Mouse (Mus musculus): ENCODE data around the gene Ufsp1. TPM values are rescaled to one million over a fixed set of nuclear protein-coding genes. Genes with fewer than 3 reads are reported as not detected.
A peak's percentile ranks its signal among the peaks of the same experiment; 100 is the strongest.

The Ufsp1 gene
- polyA plus RNA-seq, 1 experiment from 2014 or later, result 9.5 TPM

- TF ChIP-seq EP300 (IDR thresholded peaks at IDR 0.05; ENCODE audit: low read depth) (peak; percentile 96), CTCF (IDR thresholded peaks at IDR 0.05; ENCODE audit: low read depth) (no peak)
- 39% methylated on average over 13 of the region's 13 CpGs for WGBS (ENCODE audit: insufficient replicate concordance)
- Histone ChIP-seq H3K27ac (ENCODE audit: low read depth) (peak overlapping the region; percentile 99), H3K27me3 (ENCODE audit: insufficient read depth, low read length) (peaks cover 31% of the 10 kb centered on the region), H3K9me3 (ENCODE audit: low read length) (no peaks in the 10 kb centered on the region), H3K4me1 (ENCODE audit: insufficient read depth) (peaks cover 40% of the 10 kb centered on the region), H3K36me3 (replicated peaks; ENCODE audit: insufficient read depth, low read length) (no peaks in the 10 kb centered on the region), H3K9ac (replicated peaks) (peak overlapping the region; percentile 83), H3K4me2 (ENCODE audit: low read depth, low read length) (peak overlapping the region; percentile 99), H3K4me3 (ENCODE audit: low read depth, low read length) (peak overlapping the region; percentile 62)
- ATAC-seq, result peak; percentile 69
- peak; percentile 83 for DNase-seq
Observed at GRCm38 (mm10) chr5:137289591-137290365, 4.7 kb upstream of the Ufsp1 start.

DNA sequence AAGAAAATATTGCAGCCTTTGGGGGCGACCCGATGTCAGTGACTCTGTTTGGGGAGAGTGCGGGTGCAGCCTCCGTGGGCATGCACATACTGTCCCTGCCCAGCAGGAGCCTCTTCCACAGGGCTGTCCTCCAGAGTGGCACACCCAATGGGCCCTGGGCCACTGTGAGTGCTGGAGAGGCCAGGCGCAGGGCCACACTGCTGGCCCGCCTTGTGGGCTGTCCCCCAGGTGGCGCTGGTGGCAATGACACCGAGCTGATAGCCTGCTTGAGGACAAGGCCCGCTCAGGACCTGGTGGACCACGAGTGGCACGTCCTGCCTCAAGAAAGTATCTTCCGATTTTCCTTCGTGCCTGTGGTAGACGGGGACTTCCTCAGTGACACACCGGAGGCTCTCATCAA, 3.8 kb upstream of the Ufsp1 start:
- H3K4me1 ChIP-seq (ENCODE audit: insufficient read depth), result peaks cover 44% of the 10 kb centered on the region
- ATAC-seq (peak; percentile 55), DNase-seq (peak; percentile 92)
- H3K9ac ChIP-seq (replicated peaks), result peak overlapping the region; percentile 83
- H3K36me3 ChIP-seq (replicated peaks; ENCODE audit: insufficient read depth, low read length), result peaks cover 5% of the 10 kb centered on the region
- peak overlapping the region; percentile 99 for H3K27ac ChIP-seq (ENCODE audit: low read depth)
- no peaks in the 10 kb centered on the region for H3K9me3 ChIP-seq (ENCODE audit: low read length)
- TF ChIP-seq EP300 (IDR thresholded peaks at IDR 0.05; ENCODE audit: low read depth) (no peak), CTCF (IDR thresholded peaks at IDR 0.05; ENCODE audit: low read depth) (peak; percentile 98)
- WGBS (ENCODE audit: insufficient replicate concordance), result 14% methylated on average over 15 of the region's 15 CpGs
- H3K4me2 ChIP-seq (ENCODE audit: low read depth, low read length), result peak overlapping the region; percentile 99
- peak overlapping the region; percentile 62 for H3K4me3 ChIP-seq (ENCODE audit: low read depth, low read length)
- peaks cover 31% of the 10 kb centered on the region for H3K27me3 ChIP-seq (ENCODE audit: insufficient read depth, low read length)

DNA sequence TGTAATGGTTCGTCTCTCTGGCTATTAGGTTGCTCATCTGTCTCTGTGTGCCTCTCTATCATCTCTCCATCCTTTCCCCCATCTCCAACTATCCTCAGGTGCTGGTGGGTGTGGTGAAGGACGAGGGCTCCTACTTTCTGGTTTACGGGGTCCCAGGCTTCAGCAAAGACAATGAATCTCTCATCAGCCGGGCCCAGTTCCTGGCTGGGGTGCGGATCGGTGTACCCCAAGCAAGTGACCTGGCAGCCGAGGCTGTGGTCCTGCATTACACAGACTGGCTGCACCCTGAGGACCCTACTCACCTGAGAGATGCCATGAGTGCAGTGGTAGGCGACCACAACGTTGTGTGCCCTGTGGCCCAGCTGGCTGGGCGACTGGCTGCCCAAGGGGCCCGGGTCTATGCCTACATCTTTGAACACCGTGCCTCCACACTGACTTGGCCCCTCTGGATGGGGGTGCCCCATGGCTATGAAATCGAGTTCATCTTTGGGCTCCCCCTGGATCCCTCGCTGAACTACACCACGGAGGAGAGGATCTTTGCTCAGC, 3.0 kb upstream of the Ufsp1 start:
- peaks cover 44% of the 10 kb centered on the region for H3K4me1 ChIP-seq (ENCODE audit: insufficient read depth)
- no peak for DNase-seq

GRCm38 (mm10) chr5:137293282-137293681, 1.1 kb upstream of the Ufsp1 start:
- no peak for TF ChIP-seq EP300 (IDR thresholded peaks at IDR 0.05; ENCODE audit: low read depth)
- no peak; the same call in 1 of the 2 replicates for TF ChIP-seq CTCF (IDR thresholded peaks at IDR 0.05; ENCODE audit: low read depth)
- Histone ChIP-seq H3K27ac (ENCODE audit: low read depth) (peak overlapping the region; percentile 95), H3K4me2 (ENCODE audit: low read depth, low read length) (peak overlapping the region; percentile 99), H3K4me1 (ENCODE audit: insufficient read depth) (peaks cover 32% of the 10 kb centered on the region), H3K36me3 (replicated peaks; ENCODE audit: insufficient read depth, low read length) (peaks cover 31% of the 10 kb centered on the region), H3K9ac (replicated peaks) (peak overlapping the region; percentile 81), H3K27me3 (ENCODE audit: insufficient read depth, low read length) (peaks cover 18% of the 10 kb centered on the region), H3K9me3 (ENCODE audit: low read length) (no peaks in the 10 kb centered on the region), H3K4me3 (ENCODE audit: low read depth, low read length) (peak overlapping the region; percentile 62)
- DNase-seq (peak; percentile 90), ATAC-seq (peak; percentile 18)
- 0% methylated on average over 15 of the region's 15 CpGs for WGBS (ENCODE audit: insufficient replicate concordance)

More for the DNA sequence above, 3.0 kb upstream of the Ufsp1 start:
- Histone ChIP-seq H3K36me3 (replicated peaks; ENCODE audit: insufficient read depth, low read length) (peaks cover 13% of the 10 kb centered on the region), H3K4me3 (ENCODE audit: low read depth, low read length) (peak overlapping the region; percentile 62), H3K9ac (replicated peaks) (peak overlapping the region; percentile 83), H3K4me2 (ENCODE audit: low read depth, low read length) (peak overlapping the region; percentile 99), H3K9me3 (ENCODE audit: low read length) (no peaks in the 10 kb centered on the region), H3K27ac (ENCODE audit: low read depth) (peak overlapping the region; percentile 4; the same call in 1 of the 2 replicates), H3K27me3 (ENCODE audit: insufficient read depth, low read length) (peaks cover 31% of the 10 kb centered on the region)
- no peak for ATAC-seq
- no peak for TF ChIP-seq EP300 (IDR thresholded peaks at IDR 0.05; ENCODE audit: low read depth)
- TF ChIP-seq CTCF (IDR thresholded peaks at IDR 0.05; ENCODE audit: low read depth), result no peak
- 72% methylated on average over 15 of the region's 15 CpGs for WGBS (ENCODE audit: insufficient replicate concordance)

- no peaks in the 10 kb centered on the region for H3K9me3 ChIP-seq (ENCODE audit: low read length)
- H3K4me2 ChIP-seq (ENCODE audit: low read depth, low read length), result peak overlapping the region; percentile 99
- ATAC-seq (peak; percentile 26), DNase-seq (no peak)
- H3K27me3 ChIP-seq (ENCODE audit: insufficient read depth, low read length), result peaks cover 5% of the 10 kb centered on the region; the same call in 1 of the 2 replicates
- H3K4me3 ChIP-seq (ENCODE audit: low read depth, low read length), result peak overlapping the region; percentile 62
- peak overlapping the region; percentile 81 for H3K9ac ChIP-seq (replicated peaks)
- no peak for TF ChIP-seq EP300 (IDR thresholded peaks at IDR 0.05; ENCODE audit: low read depth)
- TF ChIP-seq CTCF (IDR thresholded peaks at IDR 0.05; ENCODE audit: low read depth), result no peak
- peak overlapping the region; percentile 95 for H3K27ac ChIP-seq (ENCODE audit: low read depth)
- H3K4me1 ChIP-seq (ENCODE audit: insufficient read depth), result peaks cover 29% of the 10 kb centered on the region
- WGBS (ENCODE audit: insufficient replicate concordance), result 16% methylated on average over 18 of the region's 18 CpGs
- H3K36me3 ChIP-seq (replicated peaks; ENCODE audit: insufficient read depth, low read length), result peaks cover 45% of the 10 kb centered on the region
Observed at GRCm38 (mm10) chr5:137294744-137295093, 290 bp downstream of the Ufsp1 start.

DNA sequence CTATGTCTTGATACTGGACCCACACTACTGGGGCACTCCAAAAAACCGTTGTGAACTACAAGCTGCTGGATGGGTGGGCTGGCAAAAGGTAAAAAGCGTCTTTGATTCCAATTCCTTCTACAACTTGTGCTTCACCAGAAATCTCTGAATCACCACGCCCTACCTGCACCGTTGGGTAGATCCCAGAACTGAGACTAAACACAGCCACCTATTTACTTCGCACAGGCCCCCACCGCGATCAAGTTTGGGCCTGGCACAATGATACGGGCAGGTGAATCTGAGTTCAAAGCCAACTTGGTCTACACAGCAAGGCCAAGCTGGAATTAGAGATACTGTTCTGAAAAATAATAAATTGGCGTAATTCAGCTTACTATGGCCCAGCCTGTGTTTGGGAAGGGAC, 867 bp downstream of the Ufsp1 start:
- H3K36me3 ChIP-seq (replicated peaks; ENCODE audit: insufficient read depth, low read length), result peaks cover 51% of the 10 kb centered on the region
- peak overlapping the region; percentile 62 for H3K4me3 ChIP-seq (ENCODE audit: low read depth, low read length)
- no peaks in the 10 kb centered on the region for H3K27me3 ChIP-seq (ENCODE audit: insufficient read depth, low read length)
- DNase-seq (no peak), ATAC-seq (no peak)
- H3K4me1 ChIP-seq (ENCODE audit: insufficient read depth), result peaks cover 26% of the 10 kb centered on the region
- TF ChIP-seq CTCF (IDR thresholded peaks at IDR 0.05; ENCODE audit: low read depth) (no peak), EP300 (IDR thresholded peaks at IDR 0.05; ENCODE audit: low read depth) (no peak)
- H3K9ac ChIP-seq (replicated peaks), result peak overlapping the region; percentile 81
- WGBS (ENCODE audit: insufficient replicate concordance), result 67% methylated on average over 9 of the region's 9 CpGs
- H3K9me3 ChIP-seq (ENCODE audit: low read length), result no peaks in the 10 kb centered on the region
- H3K27ac ChIP-seq (ENCODE audit: low read depth), result peak overlapping the region; percentile 95
- peak overlapping the region; percentile 99 for H3K4me2 ChIP-seq (ENCODE audit: low read depth, low read length)
